Mouse (Mus musculus) layer of hippocampus, adult 9-10 months (tissue): ENCODE results near the gene Klhdc8b.
A peak's percentile ranks its signal among the peaks of the same experiment; 100 is the strongest.

Source experiments
- DNase-seq: peaks from one replicate; pipeline ENCODE4 v3.0.0; 2022; ENCODE audit warnings: low spot score

The Klhdc8b gene

GRCm38 (mm10) chr9:108481520-108482210 is 20.3 kb upstream of the Klhdc8b start:
- DNase-seq = no peak

- DNase-seq = no peak
Observed at GRCm38 (mm10) chr9:108480813-108481519, 19.6 kb upstream of the Klhdc8b start.

GRCm38 (mm10) chr9:108479721-108480351 is 18.5 kb upstream of the Klhdc8b start, which contains the start of gene Lamb2:
Gene Lamb2, plus strand, starts transcription at chr9:108479736.
- DNase-seq = no peak

- no peak for DNase-seq
Observed at GRCm38 (mm10) chr9:108479241-108479640, 17.9 kb upstream of the Klhdc8b start.

- no peak for DNase-seq
Observed at GRCm38 (mm10) chr9:108478638-108479156, 17.3 kb upstream of the Klhdc8b start.

GRCm38 (mm10) chr9:108474528-108474927 is 13.1 kb upstream of the Klhdc8b start:
- DNase-seq = no peak

GRCm38 (mm10) chr9:108469845-108470244 is 8.5 kb upstream of the Klhdc8b start:
- DNase-seq = no peak

GRCm38 (mm10) chr9:108469430-108469829 is 8.0 kb upstream of the Klhdc8b start:
- DNase-seq = no peak

- DNase-seq = no peak
Observed at GRCm38 (mm10) chr9:108466219-108466618, 4.8 kb upstream of the Klhdc8b start.

- no peak for DNase-seq
Observed at GRCm38 (mm10) chr9:108463713-108464112, 2.3 kb upstream of the Klhdc8b start.

GRCm38 (mm10) chr9:108462192-108462591 is 811 bp upstream of the Klhdc8b start:
- DNase-seq = no peak

- no peak for DNase-seq
Observed at GRCm38 (mm10) chr9:108461675-108462074, 294 bp upstream of the Klhdc8b start.

GRCm38 (mm10) chr9:108460319-108461178 is 832 bp downstream of the Klhdc8b start, which contains the start of gene Ccdc71:
Gene Ccdc71, plus strand, starts transcription at chr9:108460527.
- peak; percentile 59 for DNase-seq

- DNase-seq = no peak
Observed at GRCm38 (mm10) chr9:108459939-108460318, 1.5 kb downstream of the Klhdc8b start.

GRCm38 (mm10) chr9:108456953-108457352 is 4.4 kb downstream of the Klhdc8b start:
- no peak for DNase-seq

- DNase-seq = no peak
Observed at GRCm38 (mm10) chr9:108455747-108456571, 5.4 kb downstream of the Klhdc8b start.

- no peak for DNase-seq
Observed at GRCm38 (mm10) chr9:108454429-108454828, 7.0 kb downstream of the Klhdc8b start.

- no peak for DNase-seq
Observed at GRCm38 (mm10) chr9:108453458-108453857, 7.9 kb downstream of the Klhdc8b start.

- DNase-seq = no peak
Observed at GRCm38 (mm10) chr9:108452911-108453310, 8.5 kb downstream of the Klhdc8b start.

GRCm38 (mm10) chr9:108452291-108452906 is 9.0 kb downstream of the Klhdc8b start:
- DNase-seq = peak; percentile 71
